Mouse (Mus musculus): Measurements from ENCODE around the gene Fjx1. TPM values are rescaled to one million over a fixed set of nuclear protein-coding genes. Genes with fewer than 3 reads are reported as not detected.

The Fjx1 gene
- polyA plus RNA-seq, 1 experiment from 2014 or later: 4.2 TPM

- DNase-seq (ENCODE audit: low spot score): no peak
- 56% methylated on average over 8 of the region's 8 CpGs for WGBS
These were observed 14.8 kb downstream of the Fjx1 start for GRCm38 (mm10) chr2:102437357-102438030.

GRCm38 (mm10) chr2:102433879-102434278, 18.4 kb downstream of the Fjx1 start:
- Histone ChIP-seq H3K27me3 (replicated peaks; ENCODE audit: control insufficient read depth, insufficient read depth, low read length) (no peaks in the 10 kb centered on the region), H3K9ac (ENCODE audit: low read depth, low read length) (no peak overlapping the region), H3K27ac (ENCODE audit: low read depth, low read length) (no peak overlapping the region), H3K4me2 (no peak overlapping the region), H3K4me1 (replicated peaks; ENCODE audit: control insufficient read depth, insufficient read depth, low read length) (no peaks in the 10 kb centered on the region), H3K9me3 (ENCODE audit: control insufficient read depth, low read length) (no peaks in the 10 kb centered on the region), H3K4me3 (ENCODE audit: low read depth, low read length) (no peak overlapping the region), H3K36me3 (ENCODE audit: control insufficient read depth, insufficient read depth, low read length) (no peaks in the 10 kb centered on the region)
- WGBS: 88% methylated on average over 1 of the region's 1 CpGs
- no peak for DNase-seq (ENCODE audit: low spot score)
- ATAC-seq (replicated peaks; ENCODE audit: low FRiP score): no peak

More at GRCm38 (mm10) chr2:102437357-102438030, 14.8 kb downstream of the Fjx1 start:
- Histone ChIP-seq H3K4me2 (no peak overlapping the region), H3K4me3 (ENCODE audit: low read depth, low read length) (no peak overlapping the region), H3K27me3 (replicated peaks; ENCODE audit: control insufficient read depth, insufficient read depth, low read length) (no peaks in the 10 kb centered on the region), H3K9ac (ENCODE audit: low read depth, low read length) (no peak overlapping the region), H3K9me3 (ENCODE audit: control insufficient read depth, low read length) (no peaks in the 10 kb centered on the region), H3K36me3 (ENCODE audit: control insufficient read depth, insufficient read depth, low read length) (no peaks in the 10 kb centered on the region), H3K27ac (ENCODE audit: low read depth, low read length) (no peak overlapping the region), H3K4me1 (replicated peaks; ENCODE audit: control insufficient read depth, insufficient read depth, low read length) (no peaks in the 10 kb centered on the region)
- ATAC-seq (replicated peaks; ENCODE audit: low FRiP score): no peak

- Histone ChIP-seq H3K36me3 (ENCODE audit: control insufficient read depth, insufficient read depth, low read length) (no peaks in the 10 kb centered on the region), H3K4me3 (ENCODE audit: low read depth, low read length) (no peak overlapping the region), H3K27me3 (replicated peaks; ENCODE audit: control insufficient read depth, insufficient read depth, low read length) (no peaks in the 10 kb centered on the region), H3K4me1 (replicated peaks; ENCODE audit: control insufficient read depth, insufficient read depth, low read length) (no peaks in the 10 kb centered on the region), H3K9me3 (ENCODE audit: control insufficient read depth, low read length) (no peaks in the 10 kb centered on the region), H3K4me2 (no peak overlapping the region), H3K27ac (ENCODE audit: low read depth, low read length) (no peak overlapping the region), H3K9ac (ENCODE audit: low read depth, low read length) (no peak overlapping the region)
- ATAC-seq (replicated peaks; ENCODE audit: low FRiP score): no peak
- 50% methylated on average over 4 of the region's 4 CpGs for WGBS
- no peak for DNase-seq (ENCODE audit: low spot score)
These were observed 21.2 kb downstream of the Fjx1 start for GRCm38 (mm10) chr2:102431084-102431483.

- no peak for ATAC-seq (replicated peaks; ENCODE audit: low FRiP score)
- no peaks in the 10 kb centered on the region for H3K36me3 ChIP-seq (ENCODE audit: control insufficient read depth, insufficient read depth, low read length)
- no peak overlapping the region for H3K9ac ChIP-seq (ENCODE audit: low read depth, low read length)
- H3K4me1 ChIP-seq (replicated peaks; ENCODE audit: control insufficient read depth, insufficient read depth, low read length): no peaks in the 10 kb centered on the region
- H3K27me3 ChIP-seq (replicated peaks; ENCODE audit: control insufficient read depth, insufficient read depth, low read length): no peaks in the 10 kb centered on the region
- DNase-seq (ENCODE audit: low spot score): no peak
- H3K4me3 ChIP-seq (ENCODE audit: low read depth, low read length): no peak overlapping the region
- no peak overlapping the region for H3K4me2 ChIP-seq
- no peak overlapping the region for H3K27ac ChIP-seq (ENCODE audit: low read depth, low read length)
- no peaks in the 10 kb centered on the region for H3K9me3 ChIP-seq (ENCODE audit: control insufficient read depth, low read length)
These were observed 24.3 kb downstream of the Fjx1 start for GRCm38 (mm10) chr2:102427974-102428373.

- no peak for ATAC-seq (replicated peaks; ENCODE audit: low FRiP score)
- H3K9ac ChIP-seq (ENCODE audit: low read depth, low read length): no peak overlapping the region
- WGBS: 76% methylated on average over 3 of the region's 3 CpGs
These were observed 25.9 kb downstream of the Fjx1 start for GRCm38 (mm10) chr2:102426434-102426833.

GRCm38 (mm10) chr2:102416149-102416743, 36.1 kb downstream of the Fjx1 start:
- Histone ChIP-seq H3K4me2 (no peak overlapping the region), H3K9ac (ENCODE audit: low read depth, low read length) (no peak overlapping the region), H3K4me1 (replicated peaks; ENCODE audit: control insufficient read depth, insufficient read depth, low read length) (no peaks in the 10 kb centered on the region), H3K9me3 (ENCODE audit: control insufficient read depth, low read length) (no peaks in the 10 kb centered on the region), H3K27me3 (replicated peaks; ENCODE audit: control insufficient read depth, insufficient read depth, low read length) (no peaks in the 10 kb centered on the region), H3K36me3 (ENCODE audit: control insufficient read depth, insufficient read depth, low read length) (no peaks in the 10 kb centered on the region), H3K27ac (ENCODE audit: low read depth, low read length) (no peak overlapping the region), H3K4me3 (ENCODE audit: low read depth, low read length) (no peak overlapping the region)
- DNase-seq (ENCODE audit: low spot score) (no peak), ATAC-seq (replicated peaks; ENCODE audit: low FRiP score) (no peak)
- WGBS: 88% methylated on average over 14 of the region's 14 CpGs

More at GRCm38 (mm10) chr2:102426434-102426833, 25.9 kb downstream of the Fjx1 start:
- no peaks in the 10 kb centered on the region for H3K9me3 ChIP-seq (ENCODE audit: control insufficient read depth, low read length)
- H3K27ac ChIP-seq (ENCODE audit: low read depth, low read length): no peak overlapping the region
- no peak overlapping the region for H3K4me3 ChIP-seq (ENCODE audit: low read depth, low read length)
- no peaks in the 10 kb centered on the region for H3K36me3 ChIP-seq (ENCODE audit: control insufficient read depth, insufficient read depth, low read length)
- H3K4me2 ChIP-seq: no peak overlapping the region
- no peaks in the 10 kb centered on the region for H3K27me3 ChIP-seq (replicated peaks; ENCODE audit: control insufficient read depth, insufficient read depth, low read length)
- no peaks in the 10 kb centered on the region for H3K4me1 ChIP-seq (replicated peaks; ENCODE audit: control insufficient read depth, insufficient read depth, low read length)
- DNase-seq (ENCODE audit: low spot score): no peak

GRCm38 (mm10) chr2:102412738-102413137, 39.6 kb downstream of the Fjx1 start:
- DNase-seq (ENCODE audit: low spot score) (no peak), ATAC-seq (replicated peaks; ENCODE audit: low FRiP score) (no peak)
- Histone ChIP-seq H3K9ac (ENCODE audit: low read depth, low read length) (no peak overlapping the region), H3K27ac (ENCODE audit: low read depth, low read length) (no peak overlapping the region), H3K9me3 (ENCODE audit: control insufficient read depth, low read length) (no peaks in the 10 kb centered on the region), H3K4me2 (no peak overlapping the region), H3K4me1 (replicated peaks; ENCODE audit: control insufficient read depth, insufficient read depth, low read length) (no peaks in the 10 kb centered on the region), H3K27me3 (replicated peaks; ENCODE audit: control insufficient read depth, insufficient read depth, low read length) (no peaks in the 10 kb centered on the region), H3K36me3 (ENCODE audit: control insufficient read depth, insufficient read depth, low read length) (no peaks in the 10 kb centered on the region), H3K4me3 (ENCODE audit: low read depth, low read length) (no peak overlapping the region)
- 50% methylated on average over 2 of the region's 2 CpGs for WGBS

- WGBS: 57% methylated on average over 4 of the region's 4 CpGs
- Histone ChIP-seq H3K9me3 (ENCODE audit: control insufficient read depth, low read length) (no peaks in the 10 kb centered on the region), H3K4me3 (ENCODE audit: low read depth, low read length) (no peak overlapping the region), H3K27ac (ENCODE audit: low read depth, low read length) (no peak overlapping the region), H3K36me3 (ENCODE audit: control insufficient read depth, insufficient read depth, low read length) (no peaks in the 10 kb centered on the region), H3K4me2 (no peak overlapping the region), H3K9ac (ENCODE audit: low read depth, low read length) (no peak overlapping the region), H3K4me1 (replicated peaks; ENCODE audit: control insufficient read depth, insufficient read depth, low read length) (peaks cover 4% of the 10 kb centered on the region), H3K27me3 (replicated peaks; ENCODE audit: control insufficient read depth, insufficient read depth, low read length) (no peaks in the 10 kb centered on the region)
- DNase-seq (ENCODE audit: low spot score) (no peak), ATAC-seq (replicated peaks; ENCODE audit: low FRiP score) (no peak)
These were observed 41.7 kb downstream of the Fjx1 start for GRCm38 (mm10) chr2:102410615-102411014.

- Histone ChIP-seq H3K27me3 (replicated peaks; ENCODE audit: control insufficient read depth, insufficient read depth, low read length) (no peaks in the 10 kb centered on the region), H3K4me2 (no peak overlapping the region), H3K36me3 (ENCODE audit: control insufficient read depth, insufficient read depth, low read length) (no peaks in the 10 kb centered on the region), H3K9ac (ENCODE audit: low read depth, low read length) (no peak overlapping the region), H3K27ac (ENCODE audit: low read depth, low read length) (no peak overlapping the region), H3K9me3 (ENCODE audit: control insufficient read depth, low read length) (no peaks in the 10 kb centered on the region), H3K4me3 (ENCODE audit: low read depth, low read length) (no peak overlapping the region), H3K4me1 (replicated peaks; ENCODE audit: control insufficient read depth, insufficient read depth, low read length) (peaks cover 4% of the 10 kb centered on the region)
- ATAC-seq (replicated peaks; ENCODE audit: low FRiP score) (no peak), DNase-seq (ENCODE audit: low spot score) (no peak)
- 80% methylated on average over 3 of the region's 3 CpGs for WGBS
These were observed 42.6 kb downstream of the Fjx1 start for GRCm38 (mm10) chr2:102409741-102410140.

Measured in liver, embryonic 11.5 days (tissue).